Mouse (Mus musculus): ENCODE measurements around the gene Trh. TPM values are rescaled to one million over a fixed set of nuclear protein-coding genes. Genes with fewer than 3 reads are reported as not detected.

Trh gene
- total RNA-seq, 2 experiments from 2014 or later = not detected

DNA sequence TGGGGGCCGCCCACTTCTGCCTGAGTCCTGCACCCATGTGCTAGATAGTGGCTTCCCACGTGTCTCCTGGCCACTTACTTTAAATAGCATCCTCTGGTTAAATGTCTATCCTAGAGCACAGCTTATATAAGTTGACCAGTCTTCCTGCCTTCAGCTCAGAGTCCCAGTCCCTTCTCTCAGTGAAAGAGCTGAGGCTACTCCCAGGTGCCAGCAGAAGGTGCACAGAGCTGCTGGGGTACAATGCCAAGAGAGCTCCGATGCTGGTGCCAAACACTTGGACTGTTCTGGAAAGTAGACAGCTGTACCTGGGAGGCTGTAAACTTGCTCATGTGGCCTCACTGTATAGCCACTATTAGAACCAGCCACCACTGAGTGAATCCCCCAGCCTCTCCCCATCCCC lies 22.4 kb downstream of the Trh start:
- DNase-seq = no peak

DNA sequence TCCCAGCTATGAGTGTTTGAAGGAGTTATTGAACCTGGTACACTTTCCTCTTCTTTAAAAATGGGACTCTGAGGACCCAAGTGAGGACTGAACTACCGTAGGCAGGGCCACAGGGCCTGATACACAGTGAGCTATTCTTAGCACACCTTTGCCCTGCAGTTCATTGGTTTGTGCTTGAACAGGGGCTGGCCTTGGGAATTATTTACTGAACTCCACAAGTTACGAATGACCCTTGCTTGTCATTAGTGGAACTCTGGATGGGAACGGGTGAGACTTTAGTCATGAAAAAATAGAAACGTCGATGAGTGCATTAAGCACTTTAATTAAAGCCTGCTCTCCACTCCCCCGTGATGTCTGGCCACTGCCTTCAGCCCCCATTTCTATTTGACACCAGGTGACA lies 22.8 kb downstream of the Trh start:
- no peak for DNase-seq

GRCm38 (mm10) chr6:92219445-92219844 lies 25.0 kb downstream of the Trh start:
- peak; percentile 15 for DNase-seq

GRCm38 (mm10) chr6:92214773-92215449 lies 29.5 kb downstream of the Trh start, which contains the start of gene Rbsn:
Rbsn (minus strand) TSS chr6:92214925.
- peak; percentile 90 for DNase-seq

GRCm38 (mm10) chr6:92214055-92214772 lies 30.2 kb downstream of the Trh start:
- DNase-seq = peak; percentile 12

DNA sequence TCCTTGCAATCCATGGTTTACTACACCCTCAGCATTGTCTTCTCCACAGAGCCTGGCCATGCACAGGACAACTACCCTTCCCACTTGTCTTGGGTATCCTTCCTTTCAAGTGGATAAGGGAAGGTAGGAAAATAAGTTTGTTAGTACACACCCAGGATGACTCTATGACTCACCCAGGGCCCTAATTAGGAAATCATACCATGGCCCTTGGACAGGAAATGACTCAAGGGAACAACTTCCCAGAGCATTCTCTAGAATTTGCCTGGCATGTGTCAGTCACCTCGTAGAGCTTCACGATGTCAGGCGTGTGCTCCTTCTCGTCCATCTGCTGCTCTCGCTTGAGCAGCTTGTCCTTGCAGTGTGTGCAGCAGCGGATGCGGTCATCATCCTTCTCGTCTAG lies 45.0 kb downstream of the Trh start:
- DNase-seq = no peak

Other genes with a start within 250 kb of the Trh start
- 10 to 100 TPM; 27.5 to 32.6 TPM for gene Nr2c2, start 153.3 kb downstream of the Trh start, total RNA-seq (2021)
- 10 to 100 TPM; 30.3 to 34.0 TPM for gene Mrps25, start 60.6 kb downstream of the Trh start, total RNA-seq (2021)
- 10 to 100 TPM; 16.6 to 16.8 TPM for gene Rbsn, start 29.7 kb downstream of the Trh start, total RNA-seq (2021)

All from gastrocnemius, postnatal 10 days (tissue).